Mouse (Mus musculus) cerebral cortex, adult 2 months (tissue): ENCODE measurements around the gene Olfr798.

Experiments
- WGBS: fragments of 180-500 bp; shearing (Covaris S2); methylation state at CpG from one replicate; pipeline ENCODE4 v1.1.7; 2018; 5-methylcytosine and 5-hydroxymethylcytosine counted together

The Olfr798 gene

DNA sequence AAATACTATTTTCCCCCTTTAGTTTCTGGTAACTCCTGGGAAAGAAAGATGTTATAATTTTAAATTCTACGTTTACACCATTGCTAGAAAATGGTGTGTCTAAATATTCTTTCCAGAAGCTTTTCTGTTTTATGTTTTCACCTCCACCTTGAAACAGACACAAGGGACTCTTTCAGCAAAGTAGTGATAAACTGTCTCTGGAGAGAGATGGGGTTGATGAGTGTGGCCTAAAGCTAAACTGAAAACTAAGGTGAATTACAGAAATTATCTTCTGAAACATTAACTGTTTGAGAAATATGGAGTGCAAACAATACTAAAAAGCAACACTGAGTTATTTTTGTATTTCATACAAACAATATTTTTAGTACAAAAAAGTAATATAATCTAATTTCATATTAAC is at the start of gene Olfr798:
TSS of gene Olfr798 (minus strand) at position 101 of the 400 bp plus-strand sequence.
- 76% methylated on average over 1 of the region's 1 CpGs for WGBS

DNA sequence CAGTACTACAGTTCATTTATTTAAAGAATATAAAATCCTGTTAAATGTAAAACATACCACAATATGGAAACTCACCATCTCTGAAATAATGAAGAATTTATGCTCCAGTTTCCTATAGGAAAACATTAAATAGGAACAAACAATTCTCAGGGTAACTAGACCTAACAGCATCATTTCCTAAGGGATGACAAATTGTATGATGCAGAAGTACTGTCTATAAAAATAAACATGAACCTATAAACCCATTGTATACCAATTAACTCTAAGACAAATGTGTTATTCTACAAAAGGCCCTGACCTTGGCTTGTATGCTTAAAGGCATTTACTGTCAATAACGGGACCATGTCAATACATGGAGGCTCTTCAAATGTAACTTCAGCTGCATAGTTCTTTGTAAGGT is 46.0 kb upstream of the Olfr798 start, which contains the start of gene Olfr801:
TSS of gene Olfr801 (minus strand) at position 101 of the 400 bp plus-strand sequence.
- WGBS = 85% methylated on average over 1 of the region's 1 CpGs

DNA sequence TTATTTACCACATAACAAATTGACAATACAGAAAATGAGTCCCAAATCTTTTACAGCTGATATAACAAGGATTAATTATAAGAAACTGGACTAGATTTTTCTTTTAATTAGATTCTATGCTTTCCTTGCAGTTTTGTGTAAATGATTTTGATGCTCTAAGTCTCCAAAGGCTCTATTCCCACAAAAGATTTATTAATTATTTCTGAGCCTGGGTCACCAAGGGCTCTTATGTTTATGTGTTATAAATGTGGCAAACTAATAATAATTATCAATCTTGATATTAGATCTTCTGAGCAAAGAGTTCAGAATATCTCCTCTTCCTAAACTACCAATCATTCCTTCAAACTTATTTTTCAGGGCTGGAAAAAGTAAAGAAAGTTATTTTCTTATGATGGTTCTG is 29.7 kb upstream of the Olfr798 start, which contains the start of gene Olfr800:
TSS of gene Olfr800 (plus strand) at position 301 of the 400 bp plus-strand sequence.

DNA sequence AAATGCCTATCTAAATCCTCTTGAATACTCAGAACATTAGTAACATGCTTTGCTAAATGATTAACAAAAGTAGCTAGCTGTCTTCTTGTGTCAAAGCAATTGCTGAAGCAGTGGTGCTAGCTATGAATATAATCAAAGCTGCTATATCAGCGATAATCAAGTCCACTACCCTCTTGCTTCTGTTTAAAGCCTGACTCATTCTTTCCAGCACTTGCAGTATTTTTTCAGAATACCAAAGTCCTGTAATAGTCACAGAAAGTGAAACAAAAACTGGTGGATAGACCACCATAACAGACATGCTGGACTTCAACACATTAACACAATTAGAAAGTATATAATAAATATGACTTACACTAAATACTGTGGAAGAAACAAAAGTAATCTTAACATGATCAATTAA is 24.0 kb upstream of the Olfr798 start:
- 88% methylated on average over 1 of the region's 1 CpGs for WGBS

DNA sequence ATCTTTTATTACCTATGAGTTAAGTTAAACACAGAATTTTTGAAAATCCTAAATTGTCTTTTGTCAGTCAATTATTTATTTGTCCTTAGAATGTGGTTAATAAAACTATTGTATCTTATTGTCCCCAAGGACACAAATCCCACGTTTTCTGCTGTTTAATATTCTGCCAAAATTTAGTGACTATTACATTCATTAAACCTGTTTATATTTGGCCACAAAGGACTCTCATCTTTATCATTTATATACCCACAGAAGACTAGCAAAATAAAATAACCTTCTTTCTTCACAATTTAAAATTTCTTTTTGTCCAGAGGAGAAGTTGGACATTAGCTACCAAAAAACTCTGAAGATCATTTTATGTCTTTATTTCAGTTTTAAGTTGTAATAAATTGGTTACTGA is 9.4 kb upstream of the Olfr798 start, which contains the start of gene Olfr799:
TSS of gene Olfr799 (plus strand) at position 301 of the 400 bp plus-strand sequence.
- WGBS = 25% methylated on average over 1 of the region's 1 CpGs

DNA sequence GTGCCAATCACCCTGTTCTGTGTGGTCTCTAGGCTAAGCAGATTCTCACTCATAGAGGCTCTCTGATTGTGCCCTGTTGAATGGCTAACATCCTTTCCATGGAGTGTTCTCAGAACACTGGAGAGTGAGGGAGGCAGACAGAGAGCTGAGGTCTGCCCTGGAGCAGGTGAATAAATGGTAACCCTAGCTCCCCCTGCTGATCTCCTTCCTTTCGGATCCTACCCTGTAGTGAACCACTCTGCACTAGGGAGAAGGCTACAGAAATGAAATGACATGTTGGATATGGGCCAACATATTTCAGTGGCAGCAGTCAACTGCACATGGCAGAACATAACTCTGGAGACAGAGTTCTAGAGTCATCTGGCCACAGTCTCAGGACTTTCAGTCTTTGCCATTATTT is 6.0 kb downstream of the Olfr798 start:
- 40% methylated on average over 1 of the region's 1 CpGs for WGBS

DNA sequence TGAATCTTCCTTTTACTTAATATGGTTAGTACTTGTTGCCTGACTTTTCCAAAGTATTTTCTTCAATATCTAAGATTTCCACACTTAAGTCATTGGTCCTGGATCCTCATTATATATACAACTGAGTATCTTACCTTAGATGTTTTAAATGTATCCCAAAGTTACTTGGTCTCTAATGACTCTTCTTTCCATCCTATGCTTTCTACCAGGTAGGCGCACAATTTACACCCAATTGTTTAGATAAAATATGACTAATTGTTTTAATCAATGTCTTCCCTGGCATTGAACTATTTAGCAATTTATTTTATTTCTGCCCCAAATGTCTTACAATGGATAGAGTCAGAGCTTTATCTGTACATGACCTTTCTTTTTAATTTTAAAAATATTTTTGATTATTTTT is 15.3 kb downstream of the Olfr798 start, which contains the start of gene Olfr796:
TSS of gene Olfr796 (minus strand) at position 101 of the 400 bp plus-strand sequence.
- WGBS = 92% methylated on average over 1 of the region's 1 CpGs

DNA sequence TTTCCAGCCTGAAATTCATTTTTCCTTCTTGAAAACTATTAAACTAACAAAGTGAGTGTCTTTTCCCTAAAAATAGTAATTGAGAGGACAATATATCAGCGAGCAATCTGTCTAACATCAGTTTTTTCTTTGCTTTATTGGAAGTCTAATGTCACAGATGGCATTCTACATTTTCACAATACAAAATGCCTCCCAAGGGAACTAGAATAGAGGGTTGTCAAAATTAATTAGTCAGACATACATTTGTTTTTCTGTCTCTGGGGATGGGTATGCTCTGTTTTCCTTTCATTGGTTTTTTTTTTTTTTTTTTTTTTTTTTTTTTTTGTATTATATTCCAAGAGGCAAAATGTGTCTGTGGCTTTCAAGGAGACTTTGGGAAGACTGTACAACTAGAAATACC is 50.7 kb downstream of the Olfr798 start:
- 47% methylated on average over 1 of the region's 1 CpGs for WGBS
